Mouse (Mus musculus): ENCODE results near the gene Farp1. TPM values are rescaled to one million over a fixed set of nuclear protein-coding genes. Genes with fewer than 3 reads are reported as not detected.

Farp1 gene
- polyA plus RNA-seq, 1 experiment from 2014 or later = 35.6 TPM

DNA sequence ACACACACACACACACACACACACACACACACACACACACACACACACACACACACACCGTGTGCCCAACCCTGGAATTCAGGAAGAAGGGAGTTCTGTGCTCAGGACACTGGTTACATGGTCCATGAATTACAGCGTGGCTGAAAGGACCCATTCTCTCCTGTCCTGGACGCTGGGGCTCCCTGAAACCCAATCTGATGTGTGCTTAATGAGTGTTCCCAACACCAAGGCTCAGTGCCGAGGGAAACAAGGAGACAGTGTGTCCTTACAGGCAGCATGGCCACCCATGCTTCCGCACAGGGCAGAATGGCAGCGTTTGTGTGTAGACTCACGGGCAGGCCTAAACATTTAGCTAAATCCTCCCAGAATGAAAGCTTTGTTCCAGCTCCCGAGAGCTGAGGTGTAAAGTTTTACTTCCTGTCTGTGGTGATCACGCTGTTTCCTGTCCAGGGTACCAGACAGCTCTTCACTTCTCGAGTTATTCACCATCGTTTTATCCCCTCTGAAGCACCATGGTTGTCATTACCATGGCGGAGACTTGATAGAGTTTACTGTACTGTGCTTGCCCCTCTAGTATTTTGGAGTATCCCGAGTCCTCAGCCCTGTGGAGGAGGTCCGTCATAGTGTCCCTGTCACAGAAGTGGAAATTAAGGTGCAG is 164.0 kb downstream of the Farp1 start:
- peak overlapping the region; percentile 44; the same call in 1 of the 2 replicates for H3K27ac ChIP-seq (replicated peaks)
- 23% methylated on average over 13 of the region's 14 CpGs for WGBS
- no peak overlapping the region for H3K9ac ChIP-seq (replicated peaks)
- H3K4me2 ChIP-seq (replicated peaks) = no peak overlapping the region
- H3K4me3 ChIP-seq = no peak overlapping the region
- H3K36me3 ChIP-seq = no peaks in the 10 kb centered on the region
- peaks cover 3% of the 10 kb centered on the region; the same call in 1 of the 2 replicates for H3K9me3 ChIP-seq
- peaks cover 21% of the 10 kb centered on the region for H3K4me1 ChIP-seq
- H3K27me3 ChIP-seq = no peaks in the 10 kb centered on the region
- peak; percentile 68 for ATAC-seq (replicated peaks)

DNA sequence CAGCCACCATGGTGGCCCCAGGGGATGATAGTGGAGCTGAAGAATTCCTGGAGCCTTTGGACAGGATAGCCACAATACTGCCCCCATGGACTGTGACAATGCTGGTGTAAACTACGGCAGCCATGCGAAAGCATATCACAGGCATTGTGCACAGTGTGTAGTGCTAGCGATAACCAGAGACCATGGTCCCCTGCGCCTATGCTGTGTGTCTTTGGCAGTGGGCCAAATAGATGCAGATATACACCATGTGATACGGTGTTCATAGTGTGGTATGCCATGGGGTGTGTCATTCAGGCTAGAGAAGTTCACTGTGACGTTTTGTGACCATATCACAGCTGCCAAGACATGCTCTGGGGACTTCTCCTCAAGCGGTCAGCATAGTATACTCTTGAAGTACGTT is 164.8 kb downstream of the Farp1 start:
- WGBS = 52% methylated on average over 8 of the region's 8 CpGs
- Histone ChIP-seq H3K27ac (replicated peaks) (0 out of 2 replicates have a peak overlapping the region, but pooled peaks have one; percentile 44), H3K36me3 (no peaks in the 10 kb centered on the region), H3K27me3 (no peaks in the 10 kb centered on the region), H3K9me3 (peaks cover 3% of the 10 kb centered on the region; the same call in 1 of the 2 replicates), H3K4me1 (peaks cover 21% of the 10 kb centered on the region), H3K4me3 (no peak overlapping the region), H3K9ac (replicated peaks) (no peak overlapping the region), H3K4me2 (replicated peaks) (no peak overlapping the region)
- ATAC-seq (replicated peaks) = peak; percentile 66

DNA sequence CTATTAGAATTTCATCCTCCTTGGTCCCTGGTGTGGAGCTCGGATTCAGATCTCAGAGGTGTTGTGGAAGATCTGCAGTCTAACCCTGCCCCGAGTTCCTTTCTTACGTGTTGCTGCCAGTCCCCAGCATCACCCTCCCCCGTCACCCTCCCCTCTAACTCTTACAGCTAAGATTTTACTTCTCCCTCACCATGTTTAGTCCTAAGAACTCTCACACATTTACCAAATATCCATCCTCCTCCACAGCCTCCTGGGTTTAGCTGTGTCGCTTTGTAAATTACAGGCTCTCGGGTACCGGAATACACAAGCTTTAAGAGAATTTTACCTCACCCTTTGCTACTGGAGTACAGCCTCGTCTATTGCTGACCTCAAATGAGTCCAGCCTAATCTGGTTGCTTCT is 165.4 kb downstream of the Farp1 start:
- H3K36me3 ChIP-seq = no peaks in the 10 kb centered on the region
- 70% methylated on average over 8 of the region's 8 CpGs for WGBS
- ATAC-seq (replicated peaks) = no peak

DNA sequence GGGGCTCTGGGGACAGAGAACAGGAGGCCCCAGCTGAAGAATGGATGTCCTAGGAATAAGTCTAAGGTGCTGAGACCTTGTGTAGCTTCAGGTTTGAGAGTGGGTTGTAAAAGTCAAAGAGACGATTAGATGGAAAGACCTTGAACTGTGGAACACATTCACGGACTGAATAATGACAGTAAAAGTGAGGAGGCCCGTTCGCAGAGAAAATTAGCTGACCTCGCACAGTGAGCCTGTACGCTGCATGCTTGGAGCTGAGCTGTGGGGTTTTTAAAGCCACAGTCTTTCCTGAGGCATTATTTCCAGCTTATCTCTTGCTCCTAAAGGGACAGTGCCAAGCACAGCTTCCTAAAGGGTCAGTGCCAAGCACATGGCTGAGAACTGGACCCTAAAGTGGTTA is 166.2 kb downstream of the Farp1 start:
- Histone ChIP-seq H3K9ac (replicated peaks) (no peak overlapping the region), H3K4me1 (peaks cover 21% of the 10 kb centered on the region), H3K4me2 (replicated peaks) (no peak overlapping the region), H3K4me3 (no peak overlapping the region), H3K9me3 (no peaks in the 10 kb centered on the region), H3K36me3 (no peaks in the 10 kb centered on the region), H3K27me3 (no peaks in the 10 kb centered on the region), H3K27ac (replicated peaks) (no peak overlapping the region)
- WGBS = 77% methylated on average over 6 of the region's 6 CpGs
- ATAC-seq (replicated peaks) = no peak

More for the DNA sequence above, 165.4 kb downstream of the Farp1 start:
- no peaks in the 10 kb centered on the region for H3K27me3 ChIP-seq
- H3K9ac ChIP-seq (replicated peaks) = no peak overlapping the region
- no peak overlapping the region for H3K4me3 ChIP-seq
- peaks cover 3% of the 10 kb centered on the region; the same call in 1 of the 2 replicates for H3K9me3 ChIP-seq
- peaks cover 21% of the 10 kb centered on the region for H3K4me1 ChIP-seq
- H3K4me2 ChIP-seq (replicated peaks) = no peak overlapping the region
- no peak overlapping the region for H3K27ac ChIP-seq (replicated peaks)

DNA sequence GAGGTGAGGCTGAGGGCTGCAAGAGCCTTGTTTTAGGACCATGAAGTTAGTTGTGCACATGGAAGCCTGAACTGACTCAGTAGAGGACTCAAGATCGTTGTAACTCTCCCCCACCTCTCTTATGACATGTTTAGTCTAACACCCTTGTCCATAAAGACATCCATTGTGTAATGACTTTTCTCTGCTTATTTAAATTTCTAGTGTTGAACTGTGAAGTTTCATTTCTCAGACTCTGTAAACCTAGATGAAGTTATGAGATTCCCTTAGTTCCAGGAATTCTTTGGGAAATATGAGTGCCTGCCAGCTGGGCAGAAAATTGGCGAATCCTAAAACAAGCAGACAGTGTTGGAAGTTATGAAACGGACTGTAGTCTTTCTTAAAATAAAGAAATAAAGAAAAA is 170.5 kb downstream of the Farp1 start:
- H3K9me3 ChIP-seq = no peaks in the 10 kb centered on the region
- no peak overlapping the region for H3K4me2 ChIP-seq (replicated peaks)
- H3K9ac ChIP-seq (replicated peaks) = no peak overlapping the region
- H3K4me1 ChIP-seq = peaks cover 13% of the 10 kb centered on the region
- no peak overlapping the region for H3K27ac ChIP-seq (replicated peaks)
- no peak for ATAC-seq (replicated peaks)
- no peaks in the 10 kb centered on the region for H3K36me3 ChIP-seq
- 74% methylated on average over 3 of the region's 3 CpGs for whole genome bisulfite sequencing
- no peaks in the 10 kb centered on the region for H3K27me3 ChIP-seq
- no peak overlapping the region for H3K4me3 ChIP-seq

DNA sequence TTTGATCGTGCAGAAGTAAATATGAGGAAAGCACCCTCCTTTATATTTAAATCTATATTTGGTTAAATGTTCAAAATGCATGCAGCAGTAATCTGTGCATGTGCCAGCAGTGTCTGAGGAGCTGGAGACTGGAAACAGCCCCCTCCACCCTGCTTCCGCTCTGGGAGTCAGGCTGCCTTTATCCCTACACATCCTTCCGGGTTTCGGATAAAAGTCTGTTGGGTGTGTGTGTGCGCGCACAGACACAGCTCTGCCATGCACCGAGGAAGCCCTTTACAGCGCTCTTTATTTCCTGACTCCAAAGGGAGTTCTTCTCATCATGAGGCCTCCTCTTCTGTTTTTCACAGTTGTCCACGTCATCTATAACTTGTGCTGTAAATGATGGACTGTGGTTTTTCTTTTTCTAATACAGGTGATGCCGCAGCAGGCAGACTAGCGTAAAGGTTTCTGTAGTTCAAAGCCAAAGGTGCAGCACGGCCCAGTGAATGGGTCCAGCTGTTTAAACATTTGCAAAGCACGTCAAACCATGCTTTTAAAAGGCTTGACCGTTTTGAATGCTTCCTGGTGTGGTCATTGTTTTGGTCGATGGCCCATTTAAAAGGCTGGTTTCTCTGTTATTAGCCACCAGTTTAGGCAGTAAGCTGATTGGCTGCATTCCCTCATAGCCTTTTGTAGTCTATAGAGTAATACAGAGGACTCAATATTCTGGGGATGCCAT is 172.6 kb downstream of the Farp1 start:
- peak; percentile 48 for ATAC-seq (replicated peaks)

DNA sequence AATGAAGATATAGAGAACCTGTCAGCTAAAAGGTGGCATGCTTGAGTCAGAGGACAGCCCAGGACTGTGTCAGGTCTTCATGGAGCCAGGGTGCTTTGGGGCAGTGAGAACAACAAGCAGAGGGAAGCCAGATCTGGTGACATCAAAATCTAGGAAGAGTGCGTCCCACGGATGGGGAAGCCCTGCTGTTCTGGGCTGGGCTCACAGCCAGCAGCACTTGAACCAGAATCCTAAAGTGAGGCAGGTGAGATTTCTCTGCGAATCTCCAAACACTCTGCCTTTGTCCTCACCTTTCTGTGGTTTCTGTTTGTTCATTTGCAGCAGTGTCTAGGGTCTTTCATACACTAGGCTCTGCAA is 173.1 kb downstream of the Farp1 start:
- Histone ChIP-seq H3K27ac (replicated peaks) (no peak overlapping the region), H3K4me3 (no peak overlapping the region), H3K9ac (replicated peaks) (no peak overlapping the region), H3K9me3 (no peaks in the 10 kb centered on the region), H3K4me1 (peaks cover 13% of the 10 kb centered on the region), H3K27me3 (no peaks in the 10 kb centered on the region), H3K36me3 (no peaks in the 10 kb centered on the region), H3K4me2 (replicated peaks) (no peak overlapping the region)
- 46% methylated on average over 3 of the region's 3 CpGs for WGBS
- ATAC-seq (replicated peaks) = 0 out of 2 replicates have a peak, but pooled peaks have one; percentile 14

More for the DNA sequence above, 172.6 kb downstream of the Farp1 start:
- Histone ChIP-seq H3K4me1 (peaks cover 13% of the 10 kb centered on the region), H3K27me3 (no peaks in the 10 kb centered on the region), H3K27ac (replicated peaks) (no peak overlapping the region), H3K36me3 (no peaks in the 10 kb centered on the region), H3K9ac (replicated peaks) (no peak overlapping the region), H3K9me3 (no peaks in the 10 kb centered on the region), H3K4me3 (no peak overlapping the region), H3K4me2 (replicated peaks) (no peak overlapping the region)
- 42% methylated on average over 15 of the region's 15 CpGs for WGBS

DNA sequence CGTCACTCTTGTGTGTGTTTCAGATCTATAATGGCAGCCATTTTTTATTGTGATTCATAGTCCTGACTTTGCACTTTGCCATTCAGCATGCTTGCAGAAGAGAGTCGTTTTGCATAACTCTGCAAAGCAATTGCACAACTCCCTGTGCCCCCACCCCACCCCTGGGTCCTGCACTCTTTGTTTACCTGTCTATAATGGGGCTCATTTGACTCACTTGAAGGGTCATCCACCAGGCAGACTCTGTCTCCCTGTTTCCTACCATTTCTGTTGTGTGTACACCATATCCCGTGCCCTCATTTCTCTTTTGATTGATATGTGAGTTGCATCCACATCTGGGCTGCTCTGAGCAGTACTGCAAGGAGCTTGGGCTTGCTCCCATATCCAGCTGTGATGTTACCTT is 175.3 kb downstream of the Farp1 start:
- H3K9ac ChIP-seq (replicated peaks) = no peak overlapping the region
- peaks cover 13% of the 10 kb centered on the region for H3K4me1 ChIP-seq
- no peaks in the 10 kb centered on the region for H3K27me3 ChIP-seq
- H3K4me2 ChIP-seq (replicated peaks) = no peak overlapping the region
- H3K4me3 ChIP-seq = no peak overlapping the region
- no peak overlapping the region for H3K27ac ChIP-seq (replicated peaks)
- ATAC-seq (replicated peaks) = no peak
- H3K36me3 ChIP-seq = no peaks in the 10 kb centered on the region
- H3K9me3 ChIP-seq = no peaks in the 10 kb centered on the region
- WGBS = 84% methylated on average over 3 of the region's 3 CpGs

DNA sequence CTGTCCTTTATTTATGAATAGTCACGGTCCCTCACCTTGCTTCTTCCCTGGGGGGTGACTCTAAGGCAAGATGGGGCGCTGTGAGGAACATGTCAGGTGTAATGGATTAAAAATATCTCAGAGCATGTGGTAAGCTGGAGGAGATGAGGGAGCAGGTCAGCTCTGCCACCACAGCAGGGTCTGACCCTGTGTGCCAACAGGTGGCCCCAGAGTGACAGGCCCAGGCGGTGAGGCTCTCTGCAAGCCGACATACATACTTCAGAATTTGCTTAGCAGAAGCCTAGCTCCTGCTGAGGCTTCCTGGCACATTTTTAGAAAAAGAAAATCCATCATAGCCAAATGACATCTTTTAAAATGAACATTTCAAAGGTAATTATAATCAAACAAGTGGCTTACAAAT is 178.7 kb downstream of the Farp1 start:
- Histone ChIP-seq H3K4me2 (replicated peaks) (no peak overlapping the region), H3K36me3 (no peaks in the 10 kb centered on the region), H3K27ac (replicated peaks) (no peak overlapping the region), H3K27me3 (no peaks in the 10 kb centered on the region), H3K9me3 (no peaks in the 10 kb centered on the region), H3K9ac (replicated peaks) (no peak overlapping the region), H3K4me3 (no peak overlapping the region), H3K4me1 (no peaks in the 10 kb centered on the region)
- ATAC-seq (replicated peaks) = no peak
- 70% methylated on average over 4 of the region's 4 CpGs for WGBS

DNA sequence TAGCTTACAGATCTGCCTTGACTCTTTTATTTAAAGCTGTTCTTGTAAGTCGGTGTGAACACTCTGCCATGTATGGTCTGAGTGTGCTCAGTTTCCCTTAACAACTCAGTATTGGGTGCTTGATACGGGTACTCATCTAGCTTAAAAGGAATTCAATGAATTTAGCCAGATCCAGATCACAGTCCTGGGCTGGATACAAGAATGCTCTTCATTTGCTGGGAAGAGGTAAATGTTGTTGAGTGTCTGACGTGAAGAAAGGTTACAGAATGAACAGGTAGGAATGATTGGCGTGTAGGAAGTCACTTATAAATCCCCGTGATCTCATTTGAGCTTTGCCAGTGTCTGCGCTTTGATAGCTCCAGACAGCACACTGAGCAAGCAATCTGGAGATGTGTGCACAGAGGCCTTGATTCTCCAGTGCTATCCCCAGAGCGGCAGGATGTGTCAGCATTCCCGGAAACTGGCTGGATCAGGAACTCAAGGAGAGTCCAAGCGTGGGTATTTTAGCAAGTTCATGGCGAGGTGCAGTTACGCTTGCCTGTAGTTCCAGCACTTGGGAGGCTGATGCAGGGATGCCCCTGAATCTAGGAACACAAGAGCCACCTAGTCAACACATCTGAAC is 179.7 kb downstream of the Farp1 start:
- Histone ChIP-seq H3K9me3 (no peaks in the 10 kb centered on the region), H3K4me2 (replicated peaks) (no peak overlapping the region), H3K4me3 (no peak overlapping the region), H3K27me3 (no peaks in the 10 kb centered on the region), H3K4me1 (no peaks in the 10 kb centered on the region; the same call in 1 of the 2 replicates), H3K36me3 (no peaks in the 10 kb centered on the region), H3K9ac (replicated peaks) (no peak overlapping the region), H3K27ac (replicated peaks) (0 out of 2 replicates have a peak overlapping the region, but pooled peaks have one; percentile 13)
- WGBS = 89% methylated on average over 11 of the region's 11 CpGs
- no peak for ATAC-seq (replicated peaks)

DNA sequence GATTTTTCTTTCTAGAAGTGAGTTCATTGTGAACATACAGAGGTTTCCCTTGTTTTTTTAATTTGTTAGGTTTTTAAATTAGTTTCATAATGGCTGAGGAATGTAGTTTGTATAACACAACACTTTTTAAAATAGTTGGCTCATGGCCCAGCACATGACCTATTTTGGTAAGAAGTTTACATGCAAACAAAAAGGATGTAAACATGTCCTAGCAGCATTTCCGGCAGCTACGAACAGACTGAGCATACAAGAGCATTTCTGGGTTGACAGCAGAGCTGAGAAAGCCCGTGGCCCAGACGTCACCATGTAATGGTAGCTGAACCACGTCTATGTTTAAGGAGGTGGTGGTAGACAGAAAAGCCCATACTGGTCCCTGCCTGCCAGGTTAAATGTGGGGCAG is 180.8 kb downstream of the Farp1 start:
- Histone ChIP-seq H3K27me3 (no peaks in the 10 kb centered on the region), H3K27ac (replicated peaks) (no peak overlapping the region), H3K4me2 (replicated peaks) (no peak overlapping the region), H3K9ac (replicated peaks) (no peak overlapping the region), H3K4me3 (no peak overlapping the region), H3K9me3 (no peaks in the 10 kb centered on the region), H3K4me1 (no peaks in the 10 kb centered on the region; the same call in 1 of the 2 replicates), H3K36me3 (no peaks in the 10 kb centered on the region)
- no peak for ATAC-seq (replicated peaks)
- WGBS = 50% methylated on average over 5 of the region's 5 CpGs

DNA sequence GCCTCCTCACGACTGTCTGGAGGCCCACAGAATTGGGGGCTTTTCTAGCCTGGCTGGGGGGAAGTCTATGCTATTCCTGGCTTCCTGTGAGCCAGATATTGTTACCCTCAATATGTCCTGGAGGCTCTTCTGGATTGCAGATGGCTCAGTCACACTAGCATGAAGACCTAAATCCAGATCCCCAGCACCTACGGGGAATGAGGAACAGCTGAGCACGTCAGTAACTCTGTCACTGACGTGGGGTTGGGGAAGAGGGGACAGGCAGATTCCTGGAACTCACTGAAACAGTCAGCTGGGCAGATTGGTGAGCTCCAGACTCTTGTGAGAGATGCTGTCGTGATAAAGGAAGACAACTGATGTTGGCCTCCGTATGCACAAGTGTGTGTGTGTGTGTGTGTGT is 181.7 kb downstream of the Farp1 start:
- Histone ChIP-seq H3K4me1 (no peaks in the 10 kb centered on the region; the same call in 1 of the 2 replicates), H3K4me3 (no peak overlapping the region), H3K9ac (replicated peaks) (no peak overlapping the region), H3K4me2 (replicated peaks) (no peak overlapping the region), H3K27ac (replicated peaks) (no peak overlapping the region), H3K27me3 (no peaks in the 10 kb centered on the region), H3K36me3 (0 out of 2 replicates have a peak, but pooled peaks cover 2% of the 10 kb centered on the region), H3K9me3 (no peaks in the 10 kb centered on the region)
- no peak for ATAC-seq (replicated peaks)
- 67% methylated on average over 6 of the region's 6 CpGs for WGBS

Measured in forebrain, embryonic 15.5 days (tissue).